Mouse (Mus musculus): ENCODE data around the gene Sla2. TPM values are rescaled to one million over a fixed set of nuclear protein-coding genes. Genes with fewer than 3 reads are reported as not detected.
"Not testable (repeated sequence)": the region's sequence is repeated elsewhere in the genome, so short reads cannot be mapped to it uniquely, and the experiment has no call there.

Sla2 gene
- polyA plus RNA-seq, 1 experiment, result 0.02 TPM

GRCm38 (mm10) chr2:156894496-156895265 lies 7.7 kb upstream of the Sla2 start:
- Histone ChIP-seq H3K36me3 (ENCODE audit: control insufficient read depth) (no peaks in the 10 kb centered on the region), H3K4me1 (ENCODE audit: control insufficient read depth) (peaks cover 43% of the 10 kb centered on the region), H3K4me3 (replicated peaks) (no peak overlapping the region), H3K9me3 (ENCODE audit: control insufficient read depth, low read length) (no peaks in the 10 kb centered on the region), H3K27me3 (ENCODE audit: control insufficient read depth) (peaks cover 2% of the 10 kb centered on the region; the same call in 1 of the 2 replicates)
- TF ChIP-seq TAL1 (IDR thresholded peaks at IDR 0.05; ENCODE audit: low read length), result no peak; the same call in 2 of the 3 replicates
- no peak for TF ChIP-seq GATA1 (IDR thresholded peaks at IDR 0.05; ENCODE audit: low read length)

- TF ChIP-seq TAL1 (IDR thresholded peaks at IDR 0.05; ENCODE audit: low read length), result no peak
- TF ChIP-seq GATA1 (IDR thresholded peaks at IDR 0.05; ENCODE audit: low read length), result no peak
- H3K36me3 ChIP-seq (ENCODE audit: control insufficient read depth), result no peaks in the 10 kb centered on the region
- peaks cover 25% of the 10 kb centered on the region for H3K4me1 ChIP-seq (ENCODE audit: control insufficient read depth)
- H3K4me3 ChIP-seq (replicated peaks), result no peak overlapping the region
- no peaks in the 10 kb centered on the region for H3K9me3 ChIP-seq (ENCODE audit: control insufficient read depth, low read length)
- H3K27me3 ChIP-seq (ENCODE audit: control insufficient read depth), result peaks cover 4% of the 10 kb centered on the region; the same call in 1 of the 2 replicates
These were observed 5.8 kb upstream of the Sla2 start for GRCm38 (mm10) chr2:156892821-156893220.

GRCm38 (mm10) chr2:156892240-156892639 lies 5.2 kb upstream of the Sla2 start:
- TF ChIP-seq TAL1 (IDR thresholded peaks at IDR 0.05; ENCODE audit: low read length) (no peak), GATA1 (IDR thresholded peaks at IDR 0.05; ENCODE audit: low read length) (no peak)
- Histone ChIP-seq H3K27me3 (ENCODE audit: control insufficient read depth) (peaks cover 4% of the 10 kb centered on the region; the same call in 1 of the 2 replicates), H3K9me3 (ENCODE audit: control insufficient read depth, low read length) (no peaks in the 10 kb centered on the region), H3K4me1 (ENCODE audit: control insufficient read depth) (peaks cover 22% of the 10 kb centered on the region), H3K4me3 (replicated peaks) (no peak overlapping the region), H3K36me3 (ENCODE audit: control insufficient read depth) (no peaks in the 10 kb centered on the region)

GRCm38 (mm10) chr2:156888490-156888889 lies 1.5 kb upstream of the Sla2 start:
- no peak for TF ChIP-seq GATA1 (IDR thresholded peaks at IDR 0.05; ENCODE audit: low read length)
- TF ChIP-seq TAL1 (IDR thresholded peaks at IDR 0.05; ENCODE audit: low read length), result no peak
- Histone ChIP-seq H3K36me3 (ENCODE audit: control insufficient read depth) (peaks cover under 1% of the 10 kb centered on the region; the same call in 1 of the 2 replicates), H3K4me3 (replicated peaks) (no peak overlapping the region), H3K27me3 (ENCODE audit: control insufficient read depth) (0 out of 2 replicates have a peak, but pooled peaks cover 2% of the 10 kb centered on the region), H3K4me1 (ENCODE audit: control insufficient read depth) (peaks cover 38% of the 10 kb centered on the region), H3K9me3 (ENCODE audit: control insufficient read depth, low read length) (no peaks in the 10 kb centered on the region)

GRCm38 (mm10) chr2:156886084-156886631 lies 834 bp downstream of the Sla2 start:
- peaks cover 60% of the 10 kb centered on the region for H3K4me1 ChIP-seq (ENCODE audit: control insufficient read depth)
- no peak for TF ChIP-seq TAL1 (IDR thresholded peaks at IDR 0.05; ENCODE audit: low read length)
- no peak for TF ChIP-seq GATA1 (IDR thresholded peaks at IDR 0.05; ENCODE audit: low read length)
- H3K9me3 ChIP-seq (ENCODE audit: control insufficient read depth, low read length), result no peaks in the 10 kb centered on the region
- 0 out of 2 replicates have a peak, but pooled peaks cover 2% of the 10 kb centered on the region for H3K27me3 ChIP-seq (ENCODE audit: control insufficient read depth)
- peaks cover 2% of the 10 kb centered on the region; the same call in 1 of the 2 replicates for H3K36me3 ChIP-seq (ENCODE audit: control insufficient read depth)
- H3K4me3 ChIP-seq (replicated peaks), result no peak overlapping the region

GRCm38 (mm10) chr2:156885666-156886065 lies 1.3 kb downstream of the Sla2 start:
- H3K4me1 ChIP-seq (ENCODE audit: control insufficient read depth), result peaks cover 63% of the 10 kb centered on the region
- not testable (repeated sequence) for H3K36me3 ChIP-seq (ENCODE audit: control insufficient read depth); H3K4me3 ChIP-seq (replicated peaks)

GRCm38 (mm10) chr2:156884396-156885211 lies 2.4 kb downstream of the Sla2 start:
- H3K4me1 ChIP-seq (ENCODE audit: control insufficient read depth), result peaks cover 73% of the 10 kb centered on the region
- H3K36me3 ChIP-seq (ENCODE audit: control insufficient read depth), result peaks cover 2% of the 10 kb centered on the region; the same call in 1 of the 2 replicates
- peak overlapping the region; percentile 4 for H3K4me3 ChIP-seq (replicated peaks)
- TF ChIP-seq TAL1 (IDR thresholded peaks at IDR 0.05; ENCODE audit: low read length) (0 out of 3 replicates have a peak, but pooled peaks have one; percentile 10), GATA1 (IDR thresholded peaks at IDR 0.05; ENCODE audit: low read length) (no peak)
- H3K27me3 ChIP-seq (ENCODE audit: control insufficient read depth), result 0 out of 2 replicates have a peak, but pooled peaks cover 2% of the 10 kb centered on the region
- H3K9me3 ChIP-seq (ENCODE audit: control insufficient read depth, low read length), result no peaks in the 10 kb centered on the region

More at GRCm38 (mm10) chr2:156885666-156886065, 1.3 kb downstream of the Sla2 start:
- not testable (repeated sequence) for H3K27me3 ChIP-seq (ENCODE audit: control insufficient read depth); H3K9me3 ChIP-seq (ENCODE audit: control insufficient read depth, low read length)

GRCm38 (mm10) chr2:156882431-156883001 lies 4.5 kb downstream of the Sla2 start:
- peaks cover 2% of the 10 kb centered on the region; the same call in 1 of the 2 replicates for H3K36me3 ChIP-seq (ENCODE audit: control insufficient read depth)
- H3K9me3 ChIP-seq (ENCODE audit: control insufficient read depth, low read length), result no peaks in the 10 kb centered on the region
- H3K4me3 ChIP-seq (replicated peaks), result peak overlapping the region; percentile 56
- TF ChIP-seq GATA1 (IDR thresholded peaks at IDR 0.05; ENCODE audit: low read length) (peak; percentile 69), TAL1 (IDR thresholded peaks at IDR 0.05; ENCODE audit: low read length) (no peak)
- H3K27me3 ChIP-seq (ENCODE audit: control insufficient read depth), result no peaks in the 10 kb centered on the region
- H3K4me1 ChIP-seq (ENCODE audit: control insufficient read depth), result peaks cover 88% of the 10 kb centered on the region
